Mouse (Mus musculus) stomach, embryonic 14.5 days (tissue): ENCODE results near the gene Mtcl1. TPM values are rescaled to one million over a fixed set of nuclear protein-coding genes. Genes with fewer than 3 reads are reported as not detected.

Source experiments
- polyA plus RNA-seq: library from polyadenylated mRNA; unstranded; fragments of >200 nt; fragmentation: Nextera tagmentation; extraction: Ambion mirVana; gene quantifications from 2 replicates; pipeline ENCODE4 v1.2.1, GENCODE M21; 2014

Mtcl1 gene
- polyA plus RNA-seq, 1 experiment from 2014 or later = 14.7 TPM

Other genes with a start within 250 kb of the Mtcl1 start
- gene Rab12, start 70.0 kb upstream of the Mtcl1 start, polyA plus RNA-seq = 42.8 and 52.9 TPM in 2 replicates
- gene Themis3, start 144.9 kb upstream of the Mtcl1 start, polyA plus RNA-seq = 0.22 TPM in 1 of 2 replicates, not detected in the other